In genomic region chr1:129244292-129244691, GRCm38 (mm10) we compare ENCODE assay signal across 9 mouse cellular contexts. TPM values are rescaled to one million over a fixed set of nuclear protein-coding genes. Genes with fewer than 3 reads are reported as not detected.
DNase-seq lines count a peak whose midpoint lies in the region; ATAC-seq and TF ChIP-seq lines count a peak whose summit lies in the region.
"Had no signal": no experiment of that assay in that cellular context is flagged by ENCODE, and none has a peak within 500 bp of the region (broad histone marks: within the 10 kb centered on the region; RNA-seq: fewer than 3 reads in every experiment).

No protein-coding gene starts in this region.

- ATAC-seq in limb, embryonic 14.5 days (ENCODE audit: low FRiP score, low read depth) = peak; percentile 67; the same call in 1 of the 2 replicates
- no peak for ATAC-seq in CD4-positive, CD25-positive, alpha-beta regulatory T cell, adult 4 months

- H3K4me3 ChIP-seq in limb, embryonic 14.5 days (replicated peaks; ENCODE audit: low read length) = no peak overlapping the region
- H3K4me3 ChIP-seq: limb, embryonic 15.5 days had no signal

- H3K36me3 ChIP-seq in limb, embryonic 14.5 days (ENCODE audit: control insufficient read depth, insufficient read depth, low read length) = no peaks in the 10 kb centered on the region
- H3K36me3 ChIP-seq: limb, embryonic 15.5 days had no signal

- DNase-seq in gastrocnemius, postnatal 10 days = peak; percentile 8
- no peak for DNase-seq in gastrocnemius, adult 8-10 months (ENCODE audit: low spot score in 2 of 2)
- DNase-seq in 3T3-L1 (ENCODE audit: low read depth, low spot score) = peak; percentile 21
- peak; percentile 49 for DNase-seq in brain, embryonic 14.5 days (ENCODE audit: low read depth)
- DNase-seq in kidney, adult 18-20 months = peak; percentile 15
- no peak for DNase-seq in limb, embryonic 14.5 days (ENCODE audit: low spot score)
- DNase-seq in spleen, postnatal 36 days (ENCODE audit: low spot score in 2 of 2) = no peak

- no peak overlapping the region for H3K27ac ChIP-seq in limb, embryonic 14.5 days (replicated peaks; ENCODE audit: low read depth, low read length)
- H3K27ac ChIP-seq: limb, embryonic 15.5 days had no signal

- H3K4me1 ChIP-seq in limb, embryonic 14.5 days (ENCODE audit: control insufficient read depth, insufficient read depth, low read length) = no peaks in the 10 kb centered on the region
- H3K4me1 ChIP-seq: limb, embryonic 15.5 days had no signal

- 51% methylated on average over 3 of the region's 3 CpGs for WGBS in limb, embryonic 14.5 days

- H3K4me2 ChIP-seq in limb, embryonic 14.5 days (replicated peaks; ENCODE audit: low read depth, low read length, severe bottlenecking) = no peak overlapping the region
- H3K4me2 ChIP-seq: limb, embryonic 15.5 days had no signal

- no peaks in the 10 kb centered on the region for H3K27me3 ChIP-seq in limb, embryonic 14.5 days (ENCODE audit: control insufficient read depth, insufficient read depth, low read length)
- H3K27me3 ChIP-seq: limb, embryonic 15.5 days had no signal

- TF ChIP-seq POLR2A in brain, embryonic 14.5 days (IDR thresholded peaks at IDR 0.05; ENCODE audit: borderline replicate concordance, extremely low read depth, insufficient read depth, insufficient read length, poor library complexity, severe bottlenecking) = no peak
- no peak for TF ChIP-seq POLR2A in limb, embryonic 14.5 days (IDR thresholded peaks at IDR 0.05; ENCODE audit: borderline replicate concordance, extremely low read depth, insufficient read depth, insufficient read length)

- TF ChIP-seq CTCF in brain, embryonic 14.5 days (IDR thresholded peaks at IDR 0.05; ENCODE audit: borderline replicate concordance, extremely low read depth, insufficient read depth, insufficient read length) = peak; percentile 60; the same call in 1 of the 2 replicates

- H3K9ac ChIP-seq in limb, embryonic 14.5 days (ENCODE audit: low read depth, low read length, severe bottlenecking) = no peak overlapping the region
- H3K9ac ChIP-seq: limb, embryonic 15.5 days had no signal

- H3K9me3 ChIP-seq in limb, embryonic 14.5 days (ENCODE audit: control insufficient read depth, low read length) = no peaks in the 10 kb centered on the region
- H3K9me3 ChIP-seq: limb, embryonic 15.5 days had no signal

RNA-seq across cellular contexts. Expression of gene Thsd7b, which starts 28.8 kb away (rescaled TPM):
- total RNA-seq in gastrocnemius, postnatal 10 days (2021) = 1 to 10 TPM; 1.4 to 2.2 TPM
- under 1 TPM; 0.19 to 0.46 (median 0.41) TPM for total RNA-seq in gastrocnemius, adult 8-10 months (2022)
- 4.4 and 7.8 TPM in 2 replicates for polyA plus RNA-seq in brain, embryonic 14.5 days (2012; rRNA removed)
- polyA plus RNA-seq in limb, embryonic 14.5 days (2012; rRNA removed) = 1.1 and 1.2 TPM in 2 replicates
- polyA plus RNA-seq in limb, embryonic 14.5 days (2014; fragmentation: Nextera tagmentation; extraction: Ambion mirVana) = 1.8 and 1.9 TPM in 2 replicates
- polyA plus RNA-seq in CD4-positive, CD25-positive, alpha-beta regulatory T cell, adult 4 months (2017; shearing (Covaris generic)) = under 1 TPM in 1 of 2 experiments, not detected in 1; 0.43 TPM

Comparison
In these comparisons a context has a peak if more than half of its experiments do, and no peak if none do; other contexts are left out.
1. DNase-seq: peak in gastrocnemius, postnatal 10 days (single experiment), 3T3-L1 (single experiment), brain, embryonic 14.5 days (single experiment) and kidney, adult 18-20 months (single experiment); none in gastrocnemius, adult 8-10 months (0 of 2), limb, embryonic 14.5 days (single experiment) and spleen, postnatal 36 days (0 of 2).